Mouse (Mus musculus): ENCODE results near the gene Olfr532.
"Not testable (repeated sequence)": the region's sequence is repeated elsewhere in the genome, so short reads cannot be mapped to it uniquely, and the experiment has no call there.

Olfr532 gene

DNA sequence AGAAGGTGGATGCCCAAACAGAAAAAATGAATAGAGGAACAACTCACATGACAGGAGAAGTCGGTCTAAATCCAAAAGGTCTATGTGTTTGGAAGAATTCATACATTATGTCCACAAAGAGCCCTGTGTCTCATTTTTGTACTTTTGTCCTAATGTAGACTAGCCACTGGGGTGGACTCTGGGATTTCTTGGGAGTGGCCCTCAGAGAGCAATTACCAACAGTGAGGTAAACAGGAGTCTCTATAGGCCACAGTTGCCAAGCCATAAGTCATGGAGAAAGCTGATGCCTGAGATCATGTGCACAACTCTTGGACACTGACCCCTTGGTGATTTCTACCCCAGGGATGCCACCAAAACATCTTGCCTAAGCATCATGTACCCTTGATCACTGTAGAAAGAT lies at the start of gene Olfr532:
Olfr532 (minus strand) TSS at position 101 of the 400 bp plus-strand sequence.
- DNase-seq, result no peak

DNA sequence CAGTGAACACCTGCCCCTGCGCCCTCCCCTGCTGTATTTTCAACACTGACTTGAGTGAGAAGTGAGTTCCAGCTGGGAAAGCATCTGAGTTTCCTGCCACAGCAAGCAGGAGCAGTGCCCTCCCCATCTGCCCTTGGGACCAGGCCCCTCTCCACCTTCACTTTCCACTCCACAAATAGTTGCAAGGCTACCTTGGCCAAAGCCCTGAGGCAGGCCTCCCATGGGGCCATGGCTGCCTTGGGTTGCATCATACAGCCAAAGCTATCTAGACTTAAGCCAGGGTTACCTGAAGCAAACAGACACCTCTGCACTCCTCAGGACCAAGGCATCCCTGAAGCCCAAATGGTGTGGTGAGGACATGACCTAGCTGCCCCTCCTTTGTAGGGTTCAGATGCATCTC lies 41.6 kb upstream of the Olfr532 start, which contains the start of gene Olfr533:
Olfr533 (plus strand) TSS at position 301 of the 400 bp plus-strand sequence.
- not testable (repeated sequence) for DNase-seq

DNA sequence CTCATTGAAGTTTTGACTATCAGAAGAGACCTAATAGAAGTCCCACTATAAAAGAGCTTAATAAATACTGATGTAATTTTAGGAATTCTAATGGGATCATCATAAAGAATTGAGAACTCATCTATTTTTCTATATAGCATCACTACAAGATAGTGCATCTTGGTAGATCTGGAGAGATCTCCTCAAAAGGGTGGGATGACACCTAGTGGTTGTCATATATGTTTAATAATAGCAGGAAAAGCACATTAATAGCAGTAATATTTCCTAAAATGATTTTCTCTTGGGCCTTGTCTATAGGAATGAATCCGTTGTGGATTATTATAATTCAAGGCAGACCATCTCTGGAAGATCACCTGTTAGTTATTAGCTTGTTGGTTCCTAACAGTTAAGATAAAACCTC lies 21.7 kb upstream of the Olfr532 start:
- DNase-seq, result no peak

DNA sequence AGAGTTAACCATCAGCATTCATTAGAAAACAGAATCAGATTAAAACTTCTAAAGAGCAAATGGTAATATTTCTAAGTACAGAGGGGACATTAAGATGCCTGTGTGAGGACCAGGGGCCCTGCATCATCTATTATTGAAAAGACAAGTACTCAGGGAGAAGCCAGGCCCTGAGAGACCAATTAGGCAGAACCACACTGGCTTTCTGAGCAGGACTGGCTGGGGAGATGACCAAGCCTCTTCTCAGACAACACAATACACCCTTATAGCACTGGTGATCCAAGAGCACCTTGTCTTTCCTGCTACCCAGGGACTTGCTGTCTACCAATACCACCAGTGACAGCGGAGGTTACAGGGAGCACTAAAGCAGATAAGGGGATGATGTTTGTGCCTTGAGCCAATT lies 18.6 kb downstream of the Olfr532 start, which contains the start of gene Olfr531:
Olfr531 (minus strand) TSS at position 101 of the 400 bp plus-strand sequence.
- DNase-seq, result no peak

DNA sequence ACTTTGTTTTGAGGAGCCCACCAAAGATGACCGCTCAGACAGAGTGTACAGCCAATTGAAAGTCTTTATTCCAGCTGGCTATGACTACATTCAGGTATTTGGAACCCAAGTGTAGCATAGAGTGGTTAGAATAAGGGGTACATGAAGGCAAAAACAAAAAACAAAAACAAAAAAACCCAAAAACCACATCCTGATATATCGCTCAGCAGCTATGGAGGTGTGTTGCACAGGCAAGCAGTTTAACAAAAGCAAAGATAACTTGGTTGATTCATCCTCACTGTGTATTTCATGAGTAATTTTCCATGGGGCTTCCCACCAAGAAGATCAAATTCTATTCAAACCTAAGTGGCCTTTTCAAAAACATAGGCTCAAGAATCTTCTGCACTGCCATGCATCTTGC lies 44.5 kb downstream of the Olfr532 start:
- no peak for DNase-seq

DNA sequence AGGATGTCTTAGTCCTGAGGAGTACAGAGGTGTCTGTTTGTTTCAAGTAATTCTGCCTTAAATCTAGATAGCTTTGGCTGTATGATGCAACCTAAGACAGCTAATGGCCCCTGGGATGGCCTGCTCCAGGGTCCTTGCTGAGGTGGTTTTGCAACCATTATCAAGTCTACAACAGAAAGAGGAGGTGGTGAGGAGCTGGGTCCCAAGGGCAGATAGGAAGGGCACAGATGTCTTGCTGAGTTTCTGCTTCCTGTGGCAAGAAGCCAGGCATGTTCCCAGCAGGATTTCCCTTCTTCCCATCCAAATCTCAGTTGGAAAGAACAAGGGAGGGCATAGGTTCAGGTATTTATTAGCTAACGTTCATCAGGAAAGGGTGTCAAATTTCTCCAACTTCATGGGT lies 45.2 kb downstream of the Olfr532 start, which contains the start of gene Olfr530:
Olfr530 (minus strand) TSS at position 101 of the 400 bp plus-strand sequence.
- DNase-seq, result no peak

DNA sequence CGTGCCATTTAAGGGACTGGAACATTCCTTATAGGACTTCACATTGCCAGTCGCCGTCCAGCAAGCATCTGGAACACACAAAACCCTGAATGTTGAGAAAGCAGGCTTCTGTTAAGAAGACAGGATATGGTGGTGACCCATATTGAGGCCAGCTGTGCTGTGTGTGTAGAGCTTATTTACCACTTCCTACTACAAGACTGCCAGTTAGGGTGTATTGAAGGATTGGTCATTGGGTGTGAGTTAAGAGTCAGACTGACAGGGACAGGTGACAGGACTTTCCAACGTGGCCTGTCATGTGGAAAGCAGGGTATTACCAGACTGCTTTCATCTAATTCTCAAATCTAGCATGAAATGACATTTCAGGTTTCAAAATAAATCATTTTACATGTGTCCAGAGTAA lies 47.1 kb downstream of the Olfr532 start:
- DNase-seq, result no peak
